39 mouse cellular contexts compared by ENCODE assay signal in genomic region chr17:81455977-81456376, GRCm38 (mm10). TPM values are rescaled to one million over a fixed set of nuclear protein-coding genes. Genes with fewer than 3 reads are reported as not detected.
"Had no signal": no experiment of that assay in that cellular context is flagged by ENCODE, and none has a peak within 500 bp of the region (broad histone marks: within the 10 kb centered on the region; RNA-seq: fewer than 3 reads in every experiment).

No protein-coding gene starts in this region.

- H3K4me3 ChIP-seq: embryonic facial prominence, embryonic 10.5 days; embryonic facial prominence, embryonic 12.5 days; embryonic facial prominence, embryonic 13.5 days; embryonic facial prominence, embryonic 15.5 days; erythroblast, embryonic 14.5 days; forebrain, embryonic 10.5 days; forebrain, embryonic 12.5 days; forebrain, embryonic 13.5 days; forebrain, embryonic 15.5 days; gastrocnemius, adult 2 months had no signal

- H3K27ac ChIP-seq: embryonic facial prominence, embryonic 10.5 days; embryonic facial prominence, embryonic 12.5 days; embryonic facial prominence, embryonic 13.5 days; embryonic facial prominence, embryonic 15.5 days; forebrain, embryonic 10.5 days; forebrain, embryonic 12.5 days; forebrain, embryonic 13.5 days; forebrain, embryonic 15.5 days; gastrocnemius, adult 2 months had no signal

- H3K36me3 ChIP-seq: embryonic facial prominence, embryonic 10.5 days; embryonic facial prominence, embryonic 12.5 days; embryonic facial prominence, embryonic 13.5 days; embryonic facial prominence, embryonic 15.5 days; forebrain, embryonic 10.5 days; forebrain, embryonic 12.5 days; forebrain, embryonic 15.5 days had no signal

- DNase-seq: cerebellum, adult 2 months; cerebellum, adult 8-10 months; cerebellum, adult 9-10 months; cerebellum, adult 9-11 months; cerebellum, postnatal 10 days; cerebellum, postnatal 14 days; cerebellum, postnatal 25 days; cerebellum, postnatal 36 days; embryo, embryonic 11 days; forebrain, postnatal 0 days; gastrocnemius, postnatal 10 days; gastrocnemius, postnatal 14 days; gastrocnemius, postnatal 25 days; gastrocnemius, postnatal 36 days; heart, adult 18-20 months had no signal

- H3K9me3 ChIP-seq: embryonic facial prominence, embryonic 10.5 days; embryonic facial prominence, embryonic 12.5 days; embryonic facial prominence, embryonic 13.5 days; embryonic facial prominence, embryonic 15.5 days; forebrain, embryonic 10.5 days; forebrain, embryonic 12.5 days; forebrain, embryonic 13.5 days; forebrain, embryonic 15.5 days had no signal

- H3K4me1 ChIP-seq: embryonic facial prominence, embryonic 10.5 days; embryonic facial prominence, embryonic 12.5 days; embryonic facial prominence, embryonic 15.5 days; forebrain, embryonic 12.5 days; forebrain, embryonic 13.5 days; forebrain, embryonic 15.5 days had no signal

- H3K4me2 ChIP-seq: embryonic facial prominence, embryonic 12.5 days; embryonic facial prominence, embryonic 13.5 days; embryonic facial prominence, embryonic 15.5 days; forebrain, embryonic 12.5 days; forebrain, embryonic 13.5 days; forebrain, embryonic 15.5 days had no signal

- ATAC-seq: forebrain, embryonic 13.5 days; forebrain, embryonic 14.5 days; forebrain, embryonic 15.5 days; forebrain, embryonic 16.5 days had no signal

- H3K27me3 ChIP-seq: embryonic facial prominence, embryonic 12.5 days; embryonic facial prominence, embryonic 13.5 days; embryonic facial prominence, embryonic 15.5 days; forebrain, embryonic 12.5 days; forebrain, embryonic 13.5 days; forebrain, embryonic 15.5 days had no signal

- H3K9ac ChIP-seq: embryonic facial prominence, embryonic 12.5 days; embryonic facial prominence, embryonic 13.5 days; embryonic facial prominence, embryonic 15.5 days; forebrain, embryonic 12.5 days; forebrain, embryonic 13.5 days; forebrain, embryonic 15.5 days; forebrain, postnatal 0 days had no signal

RNA-seq across cellular contexts. Expression of gene Gm11096, which starts 14.4 kb away (rescaled TPM):
- total RNA-seq: common myeloid progenitor, adult 5-6 weeks; forebrain, postnatal 0 days; gastrocnemius, adult 18-20 months; gastrocnemius, adult 2 months; gastrocnemius, adult 8-10 months; gastrocnemius, postnatal 10 days; gastrocnemius, postnatal 14 days; gastrocnemius, postnatal 25 days; gastrocnemius, postnatal 36 days; gastrocnemius, postnatal 4 days; granulocyte monocyte progenitor cell, adult 5-6 weeks; heart, adult 18-20 months; heart, adult 8-10 months had no signal
- polyA plus RNA-seq: cerebellum, adult 2 months; cortical plate, adult 2 months; embryonic facial prominence, embryonic 10.5 days; embryonic facial prominence, embryonic 11.5 days; embryonic facial prominence, embryonic 12.5 days; embryonic facial prominence, embryonic 13.5 days; embryonic facial prominence, embryonic 14.5 days; embryonic facial prominence, embryonic 15.5 days; erythroblast, embryonic 14.5 days; forebrain, embryonic 10.5 days; forebrain, embryonic 11.5 days; forebrain, embryonic 12.5 days; forebrain, embryonic 13.5 days; forebrain, embryonic 14.5 days; forebrain, embryonic 15.5 days; forebrain, embryonic 16.5 days; forebrain, postnatal 0 days; frontal cortex, adult 2 months; gonadal fat pad, adult 2 months had no signal
